Mouse (Mus musculus) lung, adult 2 months (tissue): ENCODE measurements at regions not wholly inside any gene's neighbourhood (a gene's known extent, or its start where the extent isn't known, plus 50 kb on each side); places are given as distances from the start of the nearest gene placed in this dataset.

Experiments used
- CTCF ChIP-seq: fragments of 200-500 bp; IDR thresholded peaks from 2 replicates; pipeline ENCODE4 v1.5.1; 2011; ENCODE audit warnings: mild to moderate bottlenecking, low read length, control low read depth; ENCODE audit not compliant: insufficient read depth
- POLR2A ChIP-seq: fragments of 200-500 bp; IDR thresholded peaks from 2 replicates; pipeline ENCODE4 v1.6.1; 2011; ENCODE audit warnings: low read depth, mild to moderate bottlenecking, control low read depth, low read length, borderline replicate concordance; ENCODE audit errors: extremely low read depth

DNA sequence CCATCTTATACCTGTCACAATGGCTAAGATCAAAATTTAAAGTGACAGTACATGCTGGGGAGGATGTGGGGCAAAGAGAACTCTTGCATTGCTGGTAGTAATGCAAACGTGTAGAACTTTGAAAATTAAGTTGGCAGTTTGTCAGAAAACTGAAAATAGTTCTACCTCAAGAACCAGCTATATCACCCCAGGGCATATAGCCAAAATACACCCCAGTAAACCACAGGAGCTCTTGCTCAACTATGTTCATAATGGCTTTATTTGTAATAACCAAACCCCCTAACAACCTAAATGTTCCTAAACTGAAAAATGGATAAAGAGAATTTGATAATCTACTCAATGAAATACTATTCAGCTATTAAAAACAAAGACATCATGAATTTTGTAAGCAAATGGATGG is 102.3 kb downstream of the Ankrd16 start:
- no peak for TF ChIP-seq POLR2A
- no peak for TF ChIP-seq CTCF
